Mouse (Mus musculus): Measurements from ENCODE around the gene Xirp1. TPM values are rescaled to one million over a fixed set of nuclear protein-coding genes. Genes with fewer than 3 reads are reported as not detected.

Xirp1 gene
- total and polyA plus RNA-seq, 3 experiments: not detected

GRCm38 (mm10) chr9:120064317-120064716 is 40.9 kb upstream of the Xirp1 start:
- TF ChIP-seq ZKSCAN1 (IDR thresholded peaks at IDR 0.05; ENCODE audit: borderline replicate concordance, low read depth, low read length) (no peak), CTCF (conservative IDR thresholded peaks at IDR 0.05 in 1 of 2, IDR thresholded peaks at IDR 0.05 in 1 of 2; ENCODE audit: low read depth in 2 of 2, low read length in 2 of 2) (no peak), ZC3H11A (IDR thresholded peaks at IDR 0.05; ENCODE audit: low read depth, low read length) (no peak), E2F4 (IDR thresholded peaks at IDR 0.05; ENCODE audit: insufficient replicate concordance, low read depth, low read length) (no peak), NRF1 (IDR thresholded peaks at IDR 0.05; ENCODE audit: low read depth, low read length) (no peak), MAFK (IDR thresholded peaks at IDR 0.05; ENCODE audit: insufficient replicate concordance, low read length) (no peak), IRF4 (IDR thresholded peaks at IDR 0.05; ENCODE audit: low read depth, low read length) (no peak), KAT2A (IDR thresholded peaks at IDR 0.05; ENCODE audit: insufficient replicate concordance, low read length) (no peak), USF1 (IDR thresholded peaks at IDR 0.05; ENCODE audit: low read depth, low read length) (no peak), BHLHE40 (IDR thresholded peaks at IDR 0.05; ENCODE audit: low read depth, low read length) (no peak), MAX (IDR thresholded peaks at IDR 0.05; ENCODE audit: low read length) (no peak), NELFE (IDR thresholded peaks at IDR 0.05; ENCODE audit: low read depth, low read length) (no peak), POLR2A (IDR thresholded peaks at IDR 0.05; ENCODE audit: low read depth, low read length) (no peak), HCFC1 (IDR thresholded peaks at IDR 0.05; ENCODE audit: low read depth, low read length) (no peak), USF2 (conservative IDR thresholded peaks at IDR 0.05; ENCODE audit: low read depth, low read length) (no peak), MAZ (IDR thresholded peaks at IDR 0.05; ENCODE audit: low read depth, low read length) (no peak), POLR2AphosphoS2 (IDR thresholded peaks at IDR 0.05; ENCODE audit: low read depth, low read length) (no peak)
- peaks cover 0 to 4% of the 10 kb centered on the region in 2 experiments; a peak in 2 of 4 replicates for H3K4me1 ChIP-seq (ENCODE audit: control insufficient read depth in 1 of 2, insufficient read depth in 2 of 2)
- no peak for DNase-seq (ENCODE audit: extremely low read depth)
- peaks cover 3% of the 10 kb centered on the region for H3K9me3 ChIP-seq (replicated peaks; ENCODE audit: low read length)
- no peaks in the 10 kb centered on the region for H3K79me2 ChIP-seq (replicated peaks; ENCODE audit: control insufficient read depth, extremely low read depth, insufficient read depth, poor library complexity, severe bottlenecking)
- H3K9ac ChIP-seq (ENCODE audit: insufficient read depth, low read depth): no peak overlapping the region
- in situ Hi-C loops (cut with MboI; ENCODE audit: low pct_ligation_motif_present, low pct_unique_long_range_greater_than_20kb, low sequenced_read_pairs) (no loop called here), dilution Hi-C loops (cut with MboI; ENCODE audit: extremely low pct_ligation_motif_present, extremely low pct_unique_long_range_greater_than_20kb, low sequenced_read_pairs) (no loop called here)
- H3K4me3 ChIP-seq (replicated peaks in 1 of 3; ENCODE audit: low read depth in 2 of 3, low read length in 2 of 3, poor library complexity in 1 of 3): no peak overlapping the region
- H3K4me2 ChIP-seq (ENCODE audit: insufficient read depth, low read depth, poor library complexity, severe bottlenecking): no peak overlapping the region
- H3K36me3 ChIP-seq (replicated peaks in 1 of 2; ENCODE audit: control insufficient read depth in 1 of 2, insufficient read depth in 1 of 2, low read length in 1 of 2): no peaks in the 10 kb centered on the region
- H3K27ac ChIP-seq (ENCODE audit: insufficient read depth, low read depth): no peak overlapping the region
- peaks cover 8% of the 10 kb centered on the region for H3K27me3 ChIP-seq (replicated peaks)

GRCm38 (mm10) chr9:120058730-120059129 is 35.3 kb upstream of the Xirp1 start:
- peaks cover 25 to 33% of the 10 kb centered on the region in 2 experiments for H3K4me1 ChIP-seq (ENCODE audit: control insufficient read depth in 1 of 2, insufficient read depth in 2 of 2)
- H3K27ac ChIP-seq (ENCODE audit: insufficient read depth, low read depth): no peak overlapping the region
- no peaks in the 10 kb centered on the region for H3K27me3 ChIP-seq (replicated peaks)
- dilution Hi-C loops (cut with MboI; ENCODE audit: extremely low pct_ligation_motif_present, extremely low pct_unique_long_range_greater_than_20kb, low sequenced_read_pairs): no loop called here
- no peak overlapping the region for H3K4me2 ChIP-seq (ENCODE audit: insufficient read depth, low read depth, poor library complexity, severe bottlenecking)
- peaks cover 15% of the 10 kb centered on the region for H3K9me3 ChIP-seq (replicated peaks; ENCODE audit: low read length)
- H3K79me2 ChIP-seq (replicated peaks; ENCODE audit: control insufficient read depth, extremely low read depth, insufficient read depth, poor library complexity, severe bottlenecking): no peaks in the 10 kb centered on the region
- H3K36me3 ChIP-seq (replicated peaks in 1 of 2; ENCODE audit: control insufficient read depth in 1 of 2, insufficient read depth in 1 of 2, low read length in 1 of 2): no peaks in the 10 kb centered on the region
- in situ Hi-C loops (cut with MboI; ENCODE audit: low pct_ligation_motif_present, low pct_unique_long_range_greater_than_20kb, low sequenced_read_pairs): no loop called here
- H3K9ac ChIP-seq (ENCODE audit: insufficient read depth, low read depth): no peak overlapping the region
- no peak for DNase-seq (ENCODE audit: extremely low read depth)
- no peak for TF ChIP-seq USF1 (IDR thresholded peaks at IDR 0.05; ENCODE audit: low read depth, low read length)
- no peak for TF ChIP-seq ELF1 (IDR thresholded peaks at IDR 0.05; ENCODE audit: low read depth, low read length)
- no peak for TF ChIP-seq MAZ (IDR thresholded peaks at IDR 0.05; ENCODE audit: low read depth, low read length)
- TF ChIP-seq MAFK (IDR thresholded peaks at IDR 0.05; ENCODE audit: insufficient replicate concordance, low read length): no peak
- TF ChIP-seq GABPA (IDR thresholded peaks at IDR 0.05; ENCODE audit: insufficient replicate concordance, low read depth, low read length): no peak
- no peak for TF ChIP-seq POLR2AphosphoS2 (IDR thresholded peaks at IDR 0.05; ENCODE audit: low read depth, low read length)
- no peak for TF ChIP-seq KAT2A (IDR thresholded peaks at IDR 0.05; ENCODE audit: insufficient replicate concordance, low read length)
- TF ChIP-seq TBP (conservative IDR thresholded peaks at IDR 0.05; ENCODE audit: low read depth, low read length): no peak
- TF ChIP-seq MXI1 (IDR thresholded peaks at IDR 0.05; ENCODE audit: low read depth, low read length): no peak
- no peak for TF ChIP-seq ZKSCAN1 (IDR thresholded peaks at IDR 0.05; ENCODE audit: borderline replicate concordance, low read depth, low read length)
- no peak for TF ChIP-seq BHLHE40 (IDR thresholded peaks at IDR 0.05; ENCODE audit: low read depth, low read length)
- no peak for TF ChIP-seq ETS1 (conservative IDR thresholded peaks at IDR 0.05; ENCODE audit: low read depth, low read length)
- TF ChIP-seq EP300 (IDR thresholded peaks at IDR 0.05; ENCODE audit: low read length): no peak
- no peak for TF ChIP-seq SIN3A (IDR thresholded peaks at IDR 0.05; ENCODE audit: low read length)
- TF ChIP-seq USF2 (conservative IDR thresholded peaks at IDR 0.05; ENCODE audit: low read depth, low read length): no peak
- no peak for TF ChIP-seq SMC3 (IDR thresholded peaks at IDR 0.05; ENCODE audit: low read depth, low read length)
- no peak for TF ChIP-seq JUN (IDR thresholded peaks at IDR 0.05; ENCODE audit: insufficient read depth, low read depth, low read length)
- no peak for TF ChIP-seq HCFC1 (IDR thresholded peaks at IDR 0.05; ENCODE audit: low read depth, low read length)
- H3K4me3 ChIP-seq (replicated peaks in 1 of 3; ENCODE audit: low read depth in 2 of 3, low read length in 2 of 3, poor library complexity in 1 of 3): no peak overlapping the region
